Mouse (Mus musculus) ES-Bruce4 (cell line): ENCODE data around the gene Fto.

ENCODE experiments used
- CTCF ChIP-seq: IDR thresholded peaks from one replicate; pipeline ENCODE4 v1.8.1; 2011; ENCODE audit warnings: low read depth, low read length
- EP300 ChIP-seq: IDR thresholded peaks from 2 replicates; pipeline ENCODE4 v1.6.1; 2011; ENCODE audit warnings: low read depth, low read length; ENCODE audit not compliant: insufficient read depth

DNA sequence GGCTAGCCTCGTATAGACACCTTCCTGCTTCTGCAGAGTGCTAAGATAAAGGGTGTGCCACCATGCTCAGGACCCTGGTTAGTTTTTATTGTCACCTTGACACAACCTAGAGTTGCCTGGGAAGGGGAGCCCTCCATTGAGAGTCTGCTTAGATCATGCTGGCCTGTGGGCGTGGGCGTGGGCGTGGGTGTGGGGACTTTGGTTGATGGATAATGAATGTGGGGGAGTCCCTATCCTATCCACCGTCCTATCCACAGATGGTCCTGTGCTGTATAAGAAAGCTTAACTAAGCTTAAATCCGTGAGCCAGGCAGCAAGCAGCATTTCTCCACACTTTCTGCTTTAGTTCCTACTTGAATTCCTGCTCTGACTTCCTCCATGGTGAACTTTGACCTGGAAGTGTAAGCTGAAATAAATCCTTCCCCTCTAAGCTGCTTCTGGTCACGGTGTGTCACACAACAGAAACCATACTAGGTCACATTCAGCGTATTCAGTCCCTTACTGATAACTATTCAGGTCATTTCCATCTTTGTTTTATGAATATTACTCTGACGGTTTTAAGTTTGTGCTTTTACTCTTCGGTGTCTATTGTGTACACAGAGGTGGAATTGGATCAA, 112.0 kb downstream of the Fto start:
- no peak for TF ChIP-seq CTCF
- no peak for TF ChIP-seq EP300
